Mouse (Mus musculus): ENCODE data around the gene Ttc13.
A peak's percentile ranks its signal among the peaks of the same experiment; 100 is the strongest.

Gene Ttc13

DNA sequence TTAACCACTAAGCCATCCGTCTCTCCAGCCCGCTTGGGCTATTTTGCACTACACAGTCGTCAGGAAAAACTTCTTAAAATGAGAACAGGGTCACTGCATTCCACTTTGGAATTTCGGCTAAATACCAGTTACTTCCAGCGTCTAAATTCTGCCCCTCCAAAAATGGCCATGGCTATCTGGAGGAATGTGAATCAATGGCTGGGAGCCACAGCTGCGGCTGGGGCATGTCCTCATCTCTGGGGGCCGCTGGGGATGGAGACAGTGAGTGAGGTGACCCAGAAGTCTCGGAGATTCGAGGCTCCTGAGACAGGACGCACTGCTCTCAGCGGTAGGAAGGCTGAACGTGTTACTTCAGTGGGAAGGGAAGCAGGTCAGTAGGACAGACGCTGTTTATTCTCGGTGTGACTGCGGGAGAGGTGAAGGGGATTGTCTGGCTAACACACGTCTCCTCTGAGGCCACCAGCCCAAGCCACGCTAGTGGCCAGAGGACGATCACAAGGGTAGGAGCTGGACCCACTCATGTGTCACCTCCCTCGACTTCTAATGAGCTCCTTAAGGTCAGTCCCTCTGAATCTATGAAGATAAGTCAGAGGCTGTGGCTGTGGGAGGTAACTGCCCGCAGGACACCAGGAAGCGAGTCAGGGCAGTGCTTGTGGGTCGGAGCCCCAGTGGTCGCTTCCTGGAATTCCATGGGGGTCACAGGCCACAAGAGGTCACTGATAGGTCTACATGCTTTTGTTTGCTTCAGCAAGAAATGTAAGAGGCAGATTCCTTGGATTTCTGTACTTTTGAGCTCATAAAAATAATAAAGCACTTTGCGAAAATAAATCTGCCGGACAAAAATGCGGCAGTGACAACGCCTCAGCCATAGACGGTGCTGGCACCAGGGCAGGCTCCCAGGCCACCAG lies 68.0 kb downstream of the Ttc13 start:
- no peak for DNase-seq (ENCODE audit: low spot score)

DNA sequence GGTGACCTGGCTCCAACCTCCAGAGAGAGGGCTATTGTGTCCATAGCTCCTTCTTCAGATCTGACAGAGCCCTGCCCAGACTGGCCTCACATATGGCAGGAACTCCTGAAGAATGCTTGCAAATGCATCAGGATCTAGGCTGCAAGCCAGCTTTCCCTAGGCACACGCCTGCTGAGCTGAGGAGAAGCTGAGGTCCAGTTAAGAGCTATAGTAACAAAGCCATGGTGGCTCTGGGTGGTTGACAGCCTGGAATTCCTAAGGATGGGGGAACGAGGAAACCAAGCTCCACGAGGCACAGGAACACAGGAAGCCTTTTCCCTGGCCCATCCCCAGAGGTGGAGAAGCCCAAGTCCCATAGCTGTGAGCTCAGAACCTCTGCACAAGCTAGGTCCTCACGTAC lies 69.2 kb downstream of the Ttc13 start:
- no peak for DNase-seq (ENCODE audit: low spot score)

DNA sequence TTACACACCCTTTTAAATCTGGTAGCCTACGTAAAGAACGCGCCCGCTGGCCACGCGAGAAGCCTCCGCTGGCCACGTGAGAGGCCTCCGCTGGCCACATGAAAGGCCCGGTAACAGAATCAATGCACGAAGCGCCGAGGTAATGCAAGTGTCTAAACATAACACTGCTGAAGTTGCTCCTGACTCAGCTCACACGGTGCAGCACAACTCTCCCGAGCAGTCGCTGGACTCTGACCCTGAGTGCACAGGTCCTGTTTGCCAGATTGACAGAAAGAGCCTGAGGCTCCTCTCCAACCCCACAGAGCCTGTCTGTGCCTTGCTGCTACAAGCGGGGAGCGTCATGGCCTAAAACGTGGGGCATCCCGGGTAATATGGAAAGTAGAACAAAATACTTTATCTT lies 70.0 kb downstream of the Ttc13 start:
- no peak for DNase-seq (ENCODE audit: low spot score)

DNA sequence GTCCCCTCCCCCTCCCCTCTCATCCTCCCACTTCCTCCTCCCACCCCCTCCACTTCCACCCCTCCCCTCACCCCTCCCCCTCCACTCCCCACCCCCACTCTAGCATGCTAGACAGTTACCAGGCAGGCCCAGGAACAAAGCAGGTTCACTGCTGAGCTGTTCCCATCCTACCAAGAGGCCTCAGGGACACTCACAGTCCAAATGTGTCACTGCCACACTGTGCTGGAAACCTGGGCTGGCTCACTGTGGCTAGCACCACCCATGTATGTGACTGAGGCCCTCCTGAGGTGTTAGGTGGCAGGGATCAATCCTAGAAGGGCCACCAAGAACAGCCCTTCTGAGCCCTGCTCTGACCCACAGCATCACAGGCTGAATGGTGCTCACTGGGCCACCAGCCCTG lies 73.5 kb downstream of the Ttc13 start:
- DNase-seq (ENCODE audit: low spot score) = no peak

DNA sequence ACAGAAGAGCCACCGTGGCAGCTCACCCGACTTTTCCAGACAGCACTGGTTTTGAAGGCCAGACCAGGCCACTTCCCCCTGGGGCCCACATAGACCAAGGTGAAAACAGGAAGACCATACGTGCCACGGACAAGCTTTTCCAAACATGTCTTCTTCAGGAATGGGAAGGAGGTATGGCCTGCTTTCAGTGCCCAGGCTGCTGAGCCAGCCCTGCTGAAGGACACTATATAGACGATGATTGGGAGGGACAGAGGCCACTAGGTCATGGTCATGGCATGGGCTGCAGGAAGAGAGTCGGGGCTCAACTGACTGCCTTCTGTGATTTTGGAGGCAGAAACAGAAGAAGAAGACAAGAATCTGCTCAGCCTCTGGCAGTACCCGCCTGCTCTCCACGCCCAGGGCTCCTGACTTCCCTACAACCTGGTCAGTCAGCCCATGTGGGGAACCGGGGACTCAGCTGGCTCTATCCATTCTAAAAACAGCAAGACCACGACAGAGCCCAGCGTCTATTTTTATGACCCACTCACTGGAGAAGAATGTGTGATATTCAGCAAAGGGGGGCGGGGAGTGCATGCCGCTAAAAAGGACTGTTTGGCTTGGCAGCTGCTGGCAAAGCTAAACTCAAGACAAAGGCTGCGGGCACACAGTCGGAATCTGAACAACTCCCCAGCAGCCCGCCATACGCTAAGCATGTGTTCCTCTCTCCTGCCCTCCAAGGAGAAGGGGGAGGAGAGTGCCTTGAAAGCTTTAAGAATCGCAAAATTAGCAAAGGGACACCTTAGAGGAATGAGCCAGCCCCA lies 78.0 kb downstream of the Ttc13 start:
- DNase-seq (ENCODE audit: low spot score) = no peak

DNA sequence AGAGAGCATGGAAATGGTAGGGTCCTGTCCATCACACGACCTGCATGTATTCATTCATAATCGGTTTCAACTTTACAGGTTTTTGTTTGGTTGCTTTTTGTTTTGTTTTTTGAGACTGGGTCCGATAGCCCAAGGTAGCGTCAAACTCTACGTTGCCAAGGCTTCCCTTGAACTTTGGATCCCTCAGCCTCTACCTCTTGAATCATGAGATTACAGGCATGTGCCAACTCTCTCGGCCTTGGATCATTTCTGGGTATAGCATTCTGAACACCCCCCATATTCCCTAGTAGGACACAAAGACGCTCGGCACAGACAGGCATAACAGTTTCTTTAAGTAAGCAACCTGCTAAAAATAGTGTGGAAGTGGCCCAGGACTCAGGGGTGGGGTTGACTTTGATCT lies 80.2 kb downstream of the Ttc13 start:
- no peak for DNase-seq (ENCODE audit: low spot score)

DNA sequence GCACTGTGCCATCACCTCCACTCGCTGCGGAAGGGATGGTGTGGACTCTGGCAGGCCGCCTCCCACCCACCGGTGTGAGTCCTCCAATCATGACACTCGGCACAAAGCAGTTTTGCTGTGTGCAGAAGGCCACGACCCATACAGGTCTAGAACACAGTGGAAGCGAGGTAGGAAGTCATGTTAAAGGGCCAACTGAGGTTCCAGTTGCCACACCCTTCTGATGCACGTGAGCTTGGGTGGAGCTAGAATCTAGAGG lies 86.6 kb downstream of the Ttc13 start:
- DNase-seq (ENCODE audit: low spot score) = no peak

DNA sequence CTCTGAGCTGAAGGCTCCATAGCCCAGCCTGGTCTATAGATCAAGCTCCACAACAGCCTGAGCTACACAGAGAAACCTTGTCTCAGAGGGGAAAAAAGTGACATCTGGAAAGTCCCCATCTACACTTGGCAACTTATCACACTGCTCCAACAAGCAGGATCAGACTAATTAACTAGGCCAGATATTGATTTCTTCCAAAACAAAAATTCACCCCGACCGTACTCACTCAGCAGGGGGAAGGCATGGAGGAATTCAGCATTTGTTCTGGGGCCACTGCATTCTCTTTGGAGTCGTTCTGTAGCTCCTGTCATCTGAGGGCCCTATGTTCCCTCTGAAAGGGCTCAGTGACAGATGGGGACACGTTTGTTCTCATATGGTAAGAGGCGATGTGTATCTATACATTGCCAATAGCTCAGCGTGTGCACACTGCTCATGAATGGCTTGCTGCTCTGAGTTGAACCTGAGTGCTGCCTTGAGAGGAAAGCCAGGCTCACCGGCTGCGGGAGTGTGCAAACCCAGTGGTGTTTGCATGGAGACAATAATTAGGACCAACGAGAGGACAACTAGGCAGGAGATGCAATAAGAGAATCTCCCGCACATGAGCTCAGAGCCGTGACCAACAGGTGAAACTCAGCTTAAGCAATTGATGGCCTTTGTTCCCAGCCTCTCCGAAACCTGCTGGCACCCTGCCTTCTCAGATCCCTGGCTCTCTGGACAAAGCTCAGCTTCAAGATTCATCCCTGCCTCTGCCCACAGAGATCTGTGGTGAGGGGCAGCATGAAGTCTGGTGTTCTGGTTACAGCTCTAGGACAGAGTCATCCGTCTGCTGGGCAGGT lies 87.2 kb downstream of the Ttc13 start:
- no peak for DNase-seq (ENCODE audit: low spot score)

DNA sequence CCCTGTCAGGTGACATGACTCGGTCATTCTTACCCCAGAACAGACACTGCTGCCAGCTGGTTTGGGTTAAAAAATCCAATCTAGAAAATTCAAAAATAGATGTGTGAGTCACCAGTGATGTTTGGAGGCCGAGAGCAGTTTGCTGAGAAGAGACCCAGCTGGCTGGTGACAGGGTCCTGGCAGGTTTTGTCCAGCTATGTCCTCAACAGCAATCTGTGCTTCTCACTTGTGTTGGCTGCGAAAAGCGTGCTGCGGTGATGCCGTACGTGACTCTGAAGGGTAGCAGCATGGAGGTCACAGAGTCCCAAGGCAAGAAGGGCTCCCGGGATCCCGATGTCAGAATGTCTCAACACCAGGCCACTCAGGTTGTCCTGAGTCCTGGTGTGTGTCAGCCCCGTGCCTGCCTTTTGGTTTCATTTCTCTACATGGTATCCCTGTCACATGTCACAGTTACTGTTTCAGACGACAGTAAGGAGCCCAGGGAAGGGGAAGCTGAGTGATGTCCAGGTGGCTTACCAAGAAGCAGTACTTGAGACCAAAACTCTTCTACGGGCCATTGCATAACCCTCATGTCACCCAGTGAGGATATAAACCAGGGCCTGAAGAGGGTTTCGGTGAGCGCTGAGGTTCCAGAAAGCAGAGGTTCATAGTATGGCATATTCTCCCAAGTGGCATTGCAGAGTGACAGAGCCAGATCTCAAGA lies 88.6 kb downstream of the Ttc13 start:
- DNase-seq (ENCODE audit: low spot score) = peak; percentile 46

DNA sequence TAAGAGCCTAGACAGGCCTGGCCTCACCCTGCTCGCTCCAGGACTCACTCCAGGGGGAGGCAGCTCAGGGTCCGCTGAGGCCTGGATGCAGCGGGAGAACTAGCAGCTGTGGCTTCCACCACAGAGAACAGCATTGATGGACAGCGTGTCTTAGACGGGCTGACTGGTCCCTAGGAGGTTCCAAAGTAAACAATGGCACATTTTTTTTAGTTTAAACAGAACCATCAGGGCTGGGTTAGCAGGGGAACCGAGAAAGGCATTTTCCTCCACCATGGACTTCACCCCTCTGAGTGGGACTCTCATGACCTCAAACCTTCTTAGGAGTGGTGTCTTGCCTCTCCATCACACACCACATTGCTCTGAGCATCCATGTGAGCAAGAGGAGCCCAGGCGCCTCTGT lies 89.8 kb downstream of the Ttc13 start:
- DNase-seq (ENCODE audit: low spot score) = no peak

DNA sequence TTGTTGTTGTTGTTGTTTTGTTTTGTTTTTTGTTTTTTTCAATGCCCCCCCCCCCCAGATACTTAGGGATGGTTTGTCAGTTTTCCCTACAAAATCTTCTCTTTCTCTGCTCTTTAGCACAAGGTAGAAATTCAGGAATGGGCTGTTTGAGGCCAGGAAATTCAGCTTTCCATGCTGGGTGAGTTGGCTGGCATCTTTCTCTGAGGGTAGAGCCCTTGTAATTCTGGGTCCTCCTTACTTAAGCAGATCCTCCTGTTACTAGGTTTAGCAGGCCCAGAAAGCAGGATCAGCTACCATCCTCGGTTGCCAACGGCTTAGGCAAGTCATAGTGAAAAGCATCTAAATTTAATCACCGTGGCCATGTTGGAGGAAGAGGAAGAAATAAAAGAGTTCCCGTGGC lies 90.9 kb downstream of the Ttc13 start:
- no peak for DNase-seq (ENCODE audit: low spot score)

DNA sequence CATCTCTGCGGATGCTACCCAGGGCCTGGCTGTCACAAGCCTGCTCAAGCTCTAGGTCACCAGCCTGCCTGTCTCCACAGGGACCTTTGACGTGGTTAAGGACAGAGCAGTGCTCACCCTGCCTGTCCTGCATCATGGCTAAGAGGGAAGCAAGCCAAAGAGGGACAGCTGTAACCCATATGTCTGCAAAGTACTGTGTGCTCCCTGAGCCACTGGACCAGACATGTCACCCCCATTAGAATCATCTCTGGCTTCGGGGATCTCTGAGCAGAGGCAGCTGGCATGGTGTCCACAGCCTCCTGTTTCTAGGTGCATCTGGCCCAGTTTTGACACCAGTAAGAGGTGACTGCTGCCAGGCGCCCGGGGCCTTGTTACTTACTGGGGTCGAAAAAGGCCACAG lies 91.3 kb downstream of the Ttc13 start:
- DNase-seq (ENCODE audit: low spot score) = no peak

DNA sequence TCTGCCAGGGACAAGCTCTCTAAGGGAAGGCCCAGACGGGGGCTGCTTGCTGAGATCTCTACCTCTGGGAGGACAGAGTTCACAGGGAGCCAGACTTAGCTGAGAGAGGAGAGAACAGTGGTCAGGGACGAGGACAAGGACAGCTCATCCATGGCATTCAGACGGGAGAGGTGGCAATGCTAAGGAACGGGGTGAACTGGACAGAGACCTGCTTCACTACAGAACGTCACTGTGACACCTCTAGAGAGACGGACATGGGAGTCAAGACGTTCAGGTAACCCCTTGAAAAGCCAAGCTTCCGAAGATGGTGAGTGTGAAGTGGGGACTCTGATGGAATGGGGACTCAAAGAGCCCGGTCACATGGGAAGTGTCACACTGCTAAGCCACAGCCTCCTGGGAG lies 95.5 kb downstream of the Ttc13 start:
- no peak for DNase-seq (ENCODE audit: low spot score)

All from ovary, postnatal 14 days (tissue).